Mouse (Mus musculus) spleen, postnatal 0 days (tissue): ENCODE data around the gene Olfr1256. TPM values are rescaled to one million over a fixed set of nuclear protein-coding genes. Genes with fewer than 3 reads are reported as not detected.

Source experiments
- polyA plus RNA-seq: library from polyadenylated mRNA; unstranded; fragments of >200 nt; fragmentation: Nextera tagmentation; extraction: Ambion mirVana; gene quantifications from 2 replicates; pipeline ENCODE4 v1.2.1, GENCODE M21; 2015

The Olfr1256 gene
- not detected in 2 replicates for polyA plus RNA-seq

DNA sequence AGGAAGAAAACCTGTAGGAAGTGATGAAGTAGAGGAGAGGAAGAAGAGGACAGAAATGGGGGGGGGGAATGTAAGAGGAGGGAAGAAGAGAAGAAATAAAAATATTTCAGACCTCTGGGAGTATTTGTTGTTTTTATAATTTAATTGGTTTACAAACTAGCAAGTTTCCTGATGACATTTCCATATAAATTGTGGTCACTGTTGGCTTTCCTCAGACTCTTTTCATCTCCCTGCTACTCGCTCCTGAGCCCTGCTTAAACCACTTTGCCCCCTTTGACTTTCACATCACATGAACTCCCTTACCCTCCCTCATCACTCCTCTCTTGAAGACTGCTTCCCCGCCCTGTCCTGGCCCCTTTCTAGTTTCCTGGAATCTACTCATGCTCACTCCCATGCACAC lies at the start of gene Olfr1256:
TSS of gene Olfr1256 (minus strand) at position 101 of the 400 bp plus-strand sequence.

DNA sequence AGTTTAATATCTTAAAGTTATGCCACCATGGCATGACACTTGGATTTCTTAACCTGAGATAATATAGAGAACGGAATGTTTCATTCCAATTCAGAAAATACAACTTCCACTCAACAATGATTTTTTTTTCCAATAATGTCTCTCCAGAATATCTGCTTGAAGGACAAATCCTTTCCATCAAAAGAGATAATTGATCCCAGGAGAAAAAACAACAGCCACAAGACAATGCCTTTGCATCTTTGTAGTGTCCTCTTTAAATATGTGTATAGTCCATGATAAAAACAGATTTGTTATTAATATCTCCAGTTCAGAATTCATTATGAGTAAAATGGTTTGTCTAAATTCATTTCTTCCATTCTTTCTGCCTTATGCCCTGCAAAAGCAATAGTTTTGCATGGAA lies 36.8 kb upstream of the Olfr1256 start, which contains the start of gene Olfr1257:
TSS of gene Olfr1257 (plus strand) at position 301 of the 400 bp plus-strand sequence.

GRCm38 (mm10) chr2:89848105-89848504 lies 6.8 kb upstream of the Olfr1256 start, which contains the start of gene Olfr48:
Gene Olfr48, minus strand, starts transcription at chr2:89848205.

GRCm38 (mm10) chr2:89811751-89812150 lies 29.6 kb downstream of the Olfr1256 start, which contains the start of gene Olfr1255:
Gene Olfr1255, plus strand, starts transcription at chr2:89812051.

GRCm38 (mm10) chr2:89793519-89793918 lies 47.8 kb downstream of the Olfr1256 start, which contains the start of gene Olfr1254:
Gene Olfr1254, minus strand, starts transcription at chr2:89793619.

Other genes starting within 250 kb of the Olfr1256 start
- gene Olfr1246, start 248.4 kb downstream of the Olfr1256 start, polyA plus RNA-seq, result not detected in 2 replicates
- gene Olfr1247, start 227.4 kb downstream of the Olfr1256 start, polyA plus RNA-seq, result not detected in 2 replicates
- not detected in 2 replicates for gene Olfr1248, start 223.3 kb downstream of the Olfr1256 start, polyA plus RNA-seq
- gene Olfr1249, start 206.6 kb downstream of the Olfr1256 start, polyA plus RNA-seq, result not detected in 2 replicates
- not detected in 2 replicates for gene Olfr1250, start 180.1 kb downstream of the Olfr1256 start, polyA plus RNA-seq
- not detected in 2 replicates for gene Olfr1251, start 169.6 kb downstream of the Olfr1256 start, polyA plus RNA-seq
- not detected in 2 replicates for gene Olfr1252, start 116.5 kb downstream of the Olfr1256 start, polyA plus RNA-seq
- not detected in 2 replicates for gene Olfr1253, start 84.5 kb downstream of the Olfr1256 start, polyA plus RNA-seq
- gene Olfr1254, start 47.9 kb downstream of the Olfr1256 start, polyA plus RNA-seq, result not detected in 2 replicates
- gene Olfr1255, start 29.5 kb downstream of the Olfr1256 start, polyA plus RNA-seq, result not detected in 2 replicates
- not detected in 2 replicates for gene Olfr48, start 6.7 kb upstream of the Olfr1256 start, polyA plus RNA-seq
- not detected in 2 replicates for gene Olfr1257, start 36.9 kb upstream of the Olfr1256 start, polyA plus RNA-seq
- not detected in 2 replicates for gene Olfr1258, start 85.8 kb upstream of the Olfr1256 start, polyA plus RNA-seq
- not detected in 2 replicates for gene Olfr1259, start 107.1 kb upstream of the Olfr1256 start, polyA plus RNA-seq
- gene Olfr1260, start 132.8 kb upstream of the Olfr1256 start, polyA plus RNA-seq, result not detected in 2 replicates
- not detected in 2 replicates for gene Olfr1261, start 149.7 kb upstream of the Olfr1256 start, polyA plus RNA-seq
- gene Olfr1262, start 158.6 kb upstream of the Olfr1256 start, polyA plus RNA-seq, result not detected in 2 replicates
- not detected in 2 replicates for gene Olfr1263, start 170.6 kb upstream of the Olfr1256 start, polyA plus RNA-seq
- not detected in 2 replicates for gene Olfr1264, start 184.0 kb upstream of the Olfr1256 start, polyA plus RNA-seq
- not detected in 2 replicates for gene Olfr1265, start 193.8 kb upstream of the Olfr1256 start, polyA plus RNA-seq
- gene Olfr140, start 222.0 kb upstream of the Olfr1256 start, polyA plus RNA-seq, result not detected in 2 replicates